Mouse (Mus musculus): ENCODE measurements around the gene Dnase1l2.

DNA sequence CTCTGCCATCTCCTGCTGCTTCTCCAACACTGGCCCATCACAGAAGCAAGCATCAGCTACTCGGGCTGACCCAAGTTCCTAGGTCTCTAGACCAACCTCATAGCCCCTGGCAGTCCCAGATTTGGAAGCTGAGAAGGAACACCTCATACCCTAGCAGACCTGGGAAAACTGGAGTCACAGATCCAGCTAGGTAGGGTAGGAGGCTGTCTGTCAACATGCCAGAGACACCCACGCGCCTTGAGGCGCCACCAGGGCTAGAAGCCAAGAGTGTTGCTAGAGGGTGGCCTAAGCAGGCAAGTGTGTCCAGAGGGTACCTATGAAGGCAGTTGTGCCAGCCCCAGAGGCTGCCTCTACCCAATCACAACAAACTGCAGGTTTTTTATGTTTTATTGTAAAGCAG, 504 bp upstream of the Dnase1l2 start:
- TF ChIP-seq GATA1 (IDR thresholded peaks at IDR 0.05; ENCODE audit: low read length) (no peak), TAL1 (IDR thresholded peaks at IDR 0.05; ENCODE audit: low read length) (no peak)
